Mouse (Mus musculus) frontal cortex, adult 2 months (tissue): ENCODE measurements around the gene Asb17. TPM values are rescaled to one million over a fixed set of nuclear protein-coding genes. Genes with fewer than 3 reads are reported as not detected.
"Not testable (repeated sequence)": the region's sequence is repeated elsewhere in the genome, so short reads cannot be mapped to it uniquely, and the experiment has no call there.

ENCODE experiments used
- DNase-seq, 2 experiments: peaks; one replicate each; pipeline ENCODE4 v3.0.0; 2022; ENCODE audit warnings: low spot score in 1 of 2; ENCODE audit errors: extremely low spot score in 1 of 2
- polyA plus RNA-seq: library from polyadenylated mRNA; depleted of rRNA; stranded (reverse); fragments of >200 nt; gene quantifications from 2 replicates; pipeline ENCODE4 v1.2.3, GENCODE M21; 2012

Gene Asb17
- polyA plus RNA-seq, 1 experiment, result not detected

DNA sequence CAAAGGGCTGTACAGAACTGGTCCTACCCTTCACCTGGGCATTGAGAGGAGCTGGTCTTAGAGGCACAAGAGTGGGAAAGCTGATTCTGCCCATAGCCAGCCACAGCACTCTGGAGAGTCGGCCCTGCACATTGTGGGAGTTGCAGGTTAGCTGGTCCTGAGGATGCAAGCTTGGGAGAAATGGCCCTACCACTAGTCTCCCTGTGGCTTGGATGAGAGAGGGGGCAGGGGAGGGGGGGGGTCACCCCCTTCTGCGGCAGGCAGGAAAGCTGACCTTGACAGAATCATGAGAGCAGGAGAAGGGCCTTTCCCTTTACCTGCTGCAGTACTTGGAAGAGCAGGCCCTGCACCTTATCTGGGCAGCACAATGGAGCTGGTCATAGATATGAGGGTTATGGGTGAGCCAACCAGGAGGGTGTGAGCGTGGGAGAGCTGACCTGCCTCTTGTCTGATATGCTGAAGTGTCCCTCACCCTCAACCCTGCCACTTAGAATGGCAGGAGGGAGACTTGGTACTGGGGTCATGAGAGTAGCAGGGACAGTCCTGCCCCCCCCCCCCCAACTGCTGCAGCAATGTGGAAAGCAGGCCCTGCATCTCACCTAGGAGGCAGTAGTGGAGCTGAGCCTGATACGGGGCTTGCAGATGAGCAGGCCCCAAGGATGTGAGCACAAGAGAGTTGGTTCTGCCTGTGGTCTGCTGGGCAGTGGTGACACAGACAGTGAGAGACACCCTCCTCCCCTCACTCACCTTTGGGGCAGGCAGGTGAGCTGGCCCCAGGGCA is 11.9 kb upstream of the Asb17 start:
- DNase-seq, result no peak

DNA sequence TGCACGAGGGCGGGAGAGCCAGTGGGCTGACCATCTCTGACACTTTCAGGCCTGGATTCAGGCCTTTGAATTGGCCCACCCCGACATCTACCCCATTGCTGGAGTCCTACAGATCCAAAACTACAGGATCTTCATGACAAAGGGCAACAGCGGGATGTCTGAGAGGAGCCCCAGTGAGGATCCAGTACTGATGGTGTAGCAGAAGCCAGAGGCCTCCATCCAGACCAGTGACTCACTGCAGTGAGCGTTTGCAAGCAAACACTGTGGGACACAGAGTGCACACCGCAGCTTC is 11.4 kb upstream of the Asb17 start:
- no peak for DNase-seq

DNA sequence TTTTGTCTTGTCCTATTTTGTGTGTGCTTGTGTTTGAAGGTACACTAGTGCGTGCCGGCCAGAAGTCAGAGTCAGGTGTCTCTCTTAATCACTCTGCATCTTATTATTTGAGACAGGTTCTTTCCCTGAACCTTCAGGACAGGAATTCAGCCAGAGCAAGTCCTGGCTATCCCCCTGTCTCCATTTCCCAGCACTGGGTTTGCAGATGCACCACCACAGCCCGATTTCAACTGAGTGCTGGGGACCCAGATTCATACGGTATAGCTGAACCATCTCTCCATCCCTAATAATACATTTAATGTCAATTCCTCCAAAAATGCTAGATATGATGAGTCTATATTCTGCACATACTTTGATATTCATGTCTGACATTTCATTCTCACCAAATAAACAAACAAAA is 9.9 kb upstream of the Asb17 start:
- no peak for DNase-seq

DNA sequence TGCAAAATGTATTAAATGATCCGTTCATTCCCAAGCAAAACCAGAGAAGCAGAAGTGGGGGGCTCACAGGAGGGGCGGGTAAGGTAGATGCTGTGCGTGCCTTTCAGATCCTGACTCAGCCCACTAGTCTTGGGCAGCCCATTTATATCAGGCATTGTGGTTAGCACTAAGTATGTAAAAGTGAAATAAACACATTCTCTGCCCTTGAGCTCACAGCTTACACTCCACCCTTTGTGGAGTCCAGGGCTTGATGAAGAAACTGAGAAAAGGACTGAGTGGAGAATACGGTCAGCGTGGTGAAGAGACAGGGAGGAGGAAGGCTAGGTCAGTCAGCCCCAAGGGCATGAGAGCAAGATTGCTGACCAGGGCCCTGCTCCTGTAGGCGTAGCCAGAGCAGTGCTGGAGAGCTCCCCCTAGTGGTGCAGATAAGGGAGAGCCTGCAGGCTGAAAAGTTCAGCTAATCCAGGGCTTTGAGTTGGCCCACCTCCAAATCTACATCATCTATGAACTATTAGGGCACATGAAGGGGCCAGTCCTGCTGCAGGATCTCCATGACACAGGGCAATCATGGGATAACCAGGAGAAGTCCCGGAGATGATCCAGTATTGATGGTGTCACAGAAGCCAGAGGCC is 8.4 kb upstream of the Asb17 start:
- DNase-seq, result peak in 1 of 2 experiments; percentile 64

DNA sequence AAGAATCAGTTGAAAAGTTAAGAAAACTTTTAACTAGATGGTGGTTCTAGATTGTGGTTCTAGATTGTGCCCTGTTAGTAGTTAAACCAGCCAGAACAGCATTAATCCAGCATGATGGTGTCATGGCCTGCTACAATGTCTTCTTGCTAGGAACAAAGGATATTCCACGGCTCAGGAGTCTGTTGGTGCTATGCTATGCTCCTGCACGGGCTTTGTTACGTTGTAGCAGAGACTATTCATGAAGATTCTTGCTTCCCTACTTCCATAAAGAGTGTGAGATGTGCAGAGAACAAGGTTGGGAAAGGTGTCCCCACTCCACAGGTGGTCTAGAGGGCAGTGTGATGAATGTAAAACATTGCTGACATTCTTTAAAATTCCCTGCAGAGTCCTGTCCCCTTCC is 7.7 kb upstream of the Asb17 start:
- no peak for DNase-seq

DNA sequence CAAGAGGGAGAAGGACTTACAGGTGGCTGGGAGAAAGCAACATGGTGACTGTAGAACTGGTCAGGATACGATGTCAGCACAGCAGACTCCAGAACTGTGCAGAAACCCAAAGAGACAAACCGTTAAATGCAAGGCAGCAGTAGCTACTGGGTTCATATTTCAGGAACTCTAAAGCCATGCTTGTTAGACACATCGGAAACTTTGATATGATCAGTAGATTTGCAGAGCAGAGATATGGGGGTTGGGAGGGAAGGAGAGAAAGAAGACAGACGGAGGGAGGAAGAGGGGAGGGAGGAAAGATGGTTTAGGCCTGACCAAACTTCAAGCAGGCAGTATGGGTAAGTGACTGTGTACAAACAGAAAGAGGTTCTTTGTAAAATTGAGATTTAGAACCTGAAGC is 6.4 kb upstream of the Asb17 start:
- DNase-seq, result no peak

DNA sequence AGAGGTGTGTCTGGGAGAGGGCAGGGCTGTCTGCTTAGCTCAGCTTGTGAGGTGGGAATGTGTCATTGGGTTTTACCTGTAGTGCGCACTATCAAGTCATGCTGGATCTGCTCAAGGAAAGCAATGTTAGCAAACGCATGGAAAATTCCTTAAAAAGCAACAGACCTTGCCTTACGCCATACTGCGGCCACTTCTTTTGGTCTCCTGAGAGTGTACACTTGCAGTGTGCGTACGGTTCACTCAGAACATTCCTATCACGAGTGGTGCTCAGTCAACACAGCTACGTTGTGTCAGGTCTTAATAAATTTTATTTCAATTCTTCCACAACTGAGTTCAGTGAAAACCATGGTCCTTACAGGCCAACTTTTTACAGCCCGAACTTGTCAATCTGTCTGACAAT is 748 bp downstream of the Asb17 start:
- DNase-seq, result no peak

DNA sequence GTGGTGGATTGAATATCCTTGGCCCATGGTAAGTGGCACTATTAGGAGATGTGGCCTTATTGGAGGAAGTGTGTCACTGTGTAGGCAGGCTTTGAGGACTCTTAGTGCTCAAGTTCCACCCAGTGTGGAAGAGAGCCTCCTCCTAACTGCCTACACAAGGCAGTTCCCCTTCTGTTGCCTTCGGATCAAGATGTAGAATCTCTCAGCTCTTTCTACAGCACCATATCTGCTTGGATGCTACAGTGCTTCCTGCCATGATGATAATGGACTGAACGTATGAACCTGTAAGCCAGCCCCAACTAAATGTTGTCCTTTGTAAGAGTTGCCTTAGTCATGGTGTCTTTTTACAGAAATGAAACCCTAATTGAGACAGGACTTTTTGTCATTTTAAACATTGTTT is 1.5 kb downstream of the Asb17 start:
- DNase-seq, result no peak

DNA sequence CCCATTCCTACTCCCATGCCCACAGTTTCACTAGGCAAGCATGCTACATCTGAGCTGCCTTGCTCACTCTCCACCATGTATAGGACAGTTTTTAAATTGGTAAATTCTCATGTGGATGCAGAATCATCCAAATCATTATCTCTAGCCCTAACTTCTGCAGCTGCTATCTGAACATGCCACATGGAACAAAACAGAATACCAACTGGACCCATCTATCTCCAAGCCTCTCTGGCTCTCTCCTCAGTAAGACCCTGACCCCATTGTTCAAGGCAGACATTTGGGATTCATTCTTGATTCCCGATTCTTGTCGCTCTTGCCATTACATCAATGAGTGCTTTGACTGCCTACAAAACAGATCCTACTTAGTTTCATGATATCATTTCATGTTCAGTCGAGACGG is 2.1 kb downstream of the Asb17 start:
- no peak for DNase-seq

DNA sequence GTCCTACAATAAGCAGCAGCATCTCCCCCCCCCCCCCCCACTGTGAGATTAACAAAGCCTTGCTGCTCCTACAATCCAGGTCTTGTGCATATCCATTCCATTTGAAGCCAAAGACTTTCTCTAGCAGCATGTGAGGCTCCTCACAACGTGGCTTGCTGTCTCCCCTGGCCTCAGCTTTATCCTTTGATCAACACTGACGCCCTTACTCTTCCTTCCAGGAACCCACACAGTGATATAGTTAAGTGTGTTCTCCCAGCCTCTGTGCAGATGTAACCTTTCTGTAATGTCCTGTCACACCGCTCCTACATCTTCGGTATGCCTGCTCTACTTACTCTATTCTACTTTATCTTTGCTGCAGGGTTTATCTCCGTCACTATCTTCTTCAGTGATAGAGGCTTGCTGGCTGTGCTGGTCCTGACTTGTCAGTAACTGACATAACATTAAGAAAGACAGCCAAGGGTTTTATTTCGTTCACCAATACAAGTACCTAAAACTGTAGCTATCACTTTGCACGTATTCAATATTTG is 3.3 kb downstream of the Asb17 start:
- no peak for DNase-seq

DNA sequence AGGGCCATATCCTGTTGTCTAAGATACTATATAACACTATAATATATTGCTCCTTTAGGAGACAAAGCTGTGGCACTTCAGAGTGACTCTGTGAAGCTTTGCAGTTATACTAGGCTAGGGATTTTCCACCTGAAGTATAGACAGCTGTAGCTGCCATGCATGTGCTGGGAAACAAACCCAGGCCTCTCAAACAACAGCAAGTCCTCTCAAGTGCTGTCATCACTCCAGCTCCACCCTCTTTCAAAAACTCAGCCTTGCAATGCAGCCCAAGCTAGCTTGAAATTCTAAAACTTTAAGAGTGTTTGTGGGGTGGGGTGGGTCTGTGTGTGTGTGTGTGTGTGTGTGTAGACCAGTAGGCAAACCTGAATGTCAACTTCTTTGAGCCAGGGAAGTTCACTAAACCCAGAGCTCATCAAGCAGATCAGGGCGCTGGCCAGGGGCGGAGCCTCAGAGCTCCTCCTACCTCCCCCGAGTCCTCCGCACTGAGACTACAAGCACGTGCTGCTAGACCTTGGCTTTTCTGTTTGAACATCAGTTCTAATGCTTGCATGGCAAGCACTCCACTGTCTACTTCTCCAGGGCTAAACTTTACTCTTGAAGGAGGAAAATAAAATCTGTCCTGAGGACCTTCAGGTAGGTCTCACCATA is 5.5 kb downstream of the Asb17 start:
- DNase-seq, result no peak

DNA sequence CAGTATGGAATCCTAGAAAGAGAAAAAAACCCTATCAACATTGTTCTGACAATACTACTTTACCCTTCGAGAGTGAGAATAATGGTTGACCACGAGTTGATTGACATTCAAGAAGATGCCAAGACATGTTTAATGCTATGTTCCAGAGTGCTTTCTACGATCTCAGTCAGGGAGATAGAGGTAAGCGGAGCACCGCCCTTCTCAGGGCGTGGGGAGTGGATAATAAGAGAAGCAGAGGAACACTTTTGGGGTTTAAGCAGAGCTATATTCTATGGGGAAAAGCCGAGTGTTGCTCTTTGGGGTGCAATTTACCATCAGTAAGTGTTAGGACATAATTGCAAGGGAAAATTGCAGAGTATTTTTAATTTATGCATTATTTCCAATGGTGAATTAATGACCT is 6.8 kb downstream of the Asb17 start:
- no peak for DNase-seq

DNA sequence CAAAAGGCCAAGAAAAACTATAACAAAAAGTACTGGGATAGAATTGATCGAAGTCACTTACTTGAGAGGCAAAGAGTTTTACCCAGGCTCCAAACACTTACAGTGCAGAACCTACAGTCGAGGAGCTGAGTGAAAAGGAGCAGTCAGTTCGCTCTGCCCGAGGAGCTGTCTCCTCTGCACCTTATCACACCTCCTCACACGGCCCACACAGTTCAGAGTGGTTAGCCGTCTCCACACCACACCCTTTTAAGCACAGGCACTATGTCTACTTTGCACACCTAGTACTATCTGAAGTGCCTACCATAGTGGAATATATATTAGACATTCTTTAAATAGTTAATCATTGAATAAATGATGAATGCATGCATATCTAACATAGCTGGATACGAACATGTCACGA is 8.3 kb downstream of the Asb17 start:
- no peak for DNase-seq

DNA sequence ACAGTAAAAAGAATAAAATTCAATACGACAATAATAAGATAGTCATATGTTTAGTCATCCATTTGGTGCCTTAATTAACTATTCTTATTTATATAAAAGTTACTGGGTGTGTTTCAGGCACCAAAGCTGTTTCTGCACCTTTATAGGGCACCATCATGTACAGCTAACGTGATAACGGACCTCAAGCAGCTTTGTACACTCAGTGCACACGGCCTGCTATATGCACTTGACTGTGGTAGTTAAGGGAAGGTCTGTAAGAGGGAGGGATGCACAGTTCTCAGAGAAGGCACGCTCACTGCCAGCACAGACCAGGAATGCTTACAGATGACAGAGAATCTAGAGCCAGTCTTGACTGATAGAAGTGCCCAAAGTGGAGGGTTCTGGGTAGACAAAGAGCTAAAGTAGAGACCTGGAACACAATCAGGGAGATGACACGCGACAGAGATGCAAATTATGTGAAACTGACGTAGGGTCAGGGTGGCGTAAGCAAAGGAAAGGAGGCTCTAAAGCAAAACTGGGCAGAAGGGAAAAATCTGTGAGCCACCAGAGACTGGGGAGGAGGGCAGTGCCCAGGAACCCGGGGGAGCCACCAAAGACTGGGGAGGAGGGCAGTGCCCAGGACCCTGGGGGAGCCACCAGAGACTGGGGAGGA is 14.5 kb downstream of the Asb17 start:
- DNase-seq, result no peak

DNA sequence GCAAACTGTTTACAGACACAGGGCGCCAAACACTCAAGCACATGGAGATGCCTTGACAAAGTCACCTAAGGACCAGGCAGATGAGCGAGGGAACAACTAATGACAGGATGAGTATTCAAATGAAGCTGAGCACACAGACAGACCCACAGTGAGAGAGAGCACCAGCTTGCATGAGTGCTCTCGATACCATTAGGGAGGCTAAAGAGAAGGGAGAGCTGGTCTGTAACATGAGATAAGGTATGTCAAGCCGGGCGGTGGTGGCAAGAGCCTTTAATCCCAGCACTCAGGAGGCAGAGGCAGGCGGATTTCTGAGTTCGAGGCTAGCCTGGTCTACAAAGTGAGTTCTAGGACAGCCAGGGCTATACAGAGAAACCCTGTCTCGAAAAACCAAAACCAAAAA is 16.4 kb downstream of the Asb17 start:
- not testable (repeated sequence) for DNase-seq

DNA sequence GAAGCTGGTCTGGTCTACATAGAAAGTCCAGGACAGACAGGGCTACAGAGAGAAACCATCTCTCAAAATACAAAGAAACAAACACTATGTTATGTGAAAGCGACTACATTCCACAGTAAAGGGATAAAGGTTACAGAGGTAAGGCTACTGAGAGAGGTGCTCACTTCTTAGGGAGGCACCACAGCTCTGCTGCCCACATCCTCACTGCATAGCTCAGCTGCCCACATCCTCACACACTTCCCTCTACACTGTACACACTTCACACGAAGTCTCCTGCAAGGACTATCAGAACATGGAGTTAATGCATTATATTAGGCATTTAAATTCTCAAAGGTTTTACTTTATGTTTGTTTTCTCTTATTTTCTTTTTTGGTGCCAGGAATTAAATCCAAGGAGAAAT is 19.8 kb downstream of the Asb17 start:
- no peak for DNase-seq

DNA sequence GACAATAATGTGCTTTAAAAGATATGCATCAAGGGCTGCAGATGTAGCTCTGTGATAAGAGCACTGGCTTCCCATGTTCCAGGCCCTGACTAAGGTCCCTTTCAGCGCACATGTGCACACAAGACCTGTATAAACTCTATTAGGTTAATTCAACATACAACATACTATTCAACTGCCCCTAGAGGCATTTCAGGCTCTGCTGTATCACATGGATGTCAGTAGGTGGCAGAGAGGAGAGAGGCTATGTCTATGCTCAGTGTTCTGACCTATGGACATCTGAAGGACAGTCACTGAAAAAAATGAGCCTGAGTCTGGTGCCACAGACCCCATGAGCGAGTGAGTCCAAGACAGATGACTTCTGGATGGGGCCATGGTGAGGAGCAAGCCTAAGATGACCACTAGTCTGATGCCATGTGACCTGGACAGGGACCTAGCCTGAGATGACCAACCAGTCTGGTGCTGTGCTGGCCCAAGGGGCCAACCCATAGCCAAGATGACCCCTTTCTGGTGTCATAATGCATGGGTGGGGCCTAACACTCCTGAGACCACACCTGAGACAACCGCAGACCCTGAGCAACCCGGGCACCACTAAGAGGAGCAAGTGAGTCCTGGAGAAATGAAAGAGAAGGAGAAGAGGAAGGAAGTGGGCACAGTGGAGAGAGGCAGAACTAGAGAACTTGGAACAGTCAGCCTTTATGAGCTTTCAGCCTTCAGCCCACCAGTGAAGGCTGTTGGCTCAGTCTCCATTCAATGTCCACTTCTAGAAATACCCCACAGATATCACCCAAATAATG is 20.8 kb downstream of the Asb17 start:
- DNase-seq, result no peak

DNA sequence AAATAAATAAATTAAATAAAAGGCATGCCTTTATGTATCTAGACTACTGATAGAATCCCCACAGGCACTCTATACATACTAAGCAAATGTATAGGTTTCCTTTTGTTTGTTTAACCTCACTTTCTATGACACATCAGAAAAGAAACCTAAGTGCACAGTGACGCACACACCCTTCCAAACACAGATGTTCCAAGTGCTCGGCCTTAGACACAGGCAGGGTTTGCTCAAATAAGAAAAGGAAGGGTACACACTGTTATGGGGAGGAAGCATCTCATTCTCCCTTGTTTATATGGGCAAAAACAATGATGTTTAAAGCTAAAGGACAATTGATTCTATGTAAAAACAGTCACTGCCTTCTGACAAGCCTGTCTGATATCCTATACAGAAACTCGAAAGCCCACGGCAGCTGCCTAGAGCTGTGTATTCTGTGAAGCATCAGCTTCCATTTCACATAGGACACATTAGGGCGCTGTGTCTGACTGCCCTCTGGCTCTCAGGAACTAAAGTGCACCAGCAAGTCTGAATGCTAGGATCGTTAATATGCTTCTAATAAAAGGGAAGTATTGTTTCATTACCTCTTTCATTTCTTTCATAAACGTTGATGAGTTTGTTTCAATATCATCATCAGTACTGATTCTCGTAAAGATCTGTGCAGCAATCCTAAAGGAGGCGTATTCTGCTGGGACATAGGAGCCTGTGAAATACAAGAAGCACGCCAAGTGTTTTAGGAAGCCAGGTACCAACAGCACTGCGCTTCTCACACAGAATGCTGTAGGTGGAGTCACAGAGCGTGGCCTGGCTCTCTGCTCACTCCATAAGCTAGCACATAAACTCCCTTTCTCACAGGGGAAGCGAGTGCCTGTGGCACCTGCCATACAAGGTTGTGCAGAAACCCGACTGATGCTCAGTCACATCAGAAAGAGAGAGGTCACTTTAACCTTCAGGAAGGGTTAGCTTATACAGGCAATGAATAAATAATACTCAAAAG is 23.4 kb downstream of the Asb17 start:
- no peak for DNase-seq

DNA sequence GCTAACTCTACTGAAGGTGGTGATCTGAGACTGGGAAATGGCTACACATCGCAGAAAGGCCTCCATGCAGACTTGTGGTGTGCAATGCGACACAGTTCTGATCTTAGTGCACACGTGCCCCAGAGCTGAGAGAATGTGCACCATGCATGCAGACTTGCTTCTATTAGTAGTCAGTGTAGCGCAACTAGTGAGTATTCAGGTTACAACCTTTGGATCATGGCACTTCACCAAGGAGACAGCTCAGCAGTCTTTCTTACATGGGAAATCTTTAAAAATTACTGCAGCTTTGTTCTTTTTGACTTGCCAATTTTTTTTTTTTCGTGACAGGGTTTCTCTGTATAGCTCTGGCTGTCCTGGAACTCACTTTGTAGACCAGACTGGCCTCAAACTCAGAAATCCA is 27.4 kb downstream of the Asb17 start:
- DNase-seq, result no peak

DNA sequence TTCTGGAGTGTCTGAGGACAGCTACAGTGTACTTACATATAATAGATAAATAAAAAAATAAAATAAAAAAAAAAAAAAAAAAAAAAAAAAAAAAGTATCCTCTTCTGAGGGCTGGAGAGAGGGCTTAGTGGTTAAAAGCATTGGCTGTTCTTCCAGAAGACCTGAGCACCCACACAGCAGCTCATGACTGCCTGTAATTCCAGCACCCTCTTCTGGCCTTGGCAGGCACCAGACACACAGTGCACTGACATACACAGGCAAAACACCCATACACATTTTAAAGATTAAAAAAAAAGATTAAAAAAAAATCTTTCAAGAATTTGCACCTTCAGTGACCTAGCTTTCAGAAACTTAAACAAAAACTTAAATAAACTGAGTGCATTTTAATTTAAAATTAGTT is 42.3 kb downstream of the Asb17 start:
- DNase-seq, result no peak
